Mouse (Mus musculus) kidney, postnatal 0 days (tissue): ENCODE results near the gene Tmem120b. TPM values are rescaled to one million over a fixed set of nuclear protein-coding genes. Genes with fewer than 3 reads are reported as not detected.

Experiments used
- ATAC-seq: fragments of 200-750 bp; cut with Nextera tagmentation; replicated peaks from 2 replicates; pipeline ENCODE4 v1.8.0; 2017; ENCODE audit warnings: low read depth, moderate number of reproducible peaks, moderate TSS enrichment, moderate library complexity; ENCODE audit not compliant: low FRiP score
- DNase-seq: peaks from one replicate; pipeline ENCODE4 v3.0.0-alpha.2; 2016; ENCODE audit warnings: low spot score
- H3K27ac ChIP-seq: fragments of 300-500 bp; sonication (generic); 2 replicates; pipeline ENCODE4 v1.5.1; 2014; ENCODE audit warnings: mild to moderate bottlenecking
- H3K27me3 ChIP-seq: fragments of 300-500 bp; sonication (generic); 2 replicates; pipeline ENCODE4 v1.6.1; 2014; ENCODE audit warnings: low read length, mixed read lengths; ENCODE audit not compliant: insufficient read depth
- H3K36me3 ChIP-seq: fragments of 300-500 bp; sonication (generic); 2 replicates; pipeline ENCODE4 v1.6.1; 2014; ENCODE audit warnings: low read length, mixed read lengths; ENCODE audit not compliant: insufficient read depth
- H3K4me1 ChIP-seq: fragments of 300-500 bp; sonication (generic); replicated peaks from 2 replicates; pipeline ENCODE4 v1.6.1; 2014; ENCODE audit warnings: antibody characterized with exemption, low read length, mixed read lengths; ENCODE audit not compliant: insufficient read depth
- H3K4me2 ChIP-seq: fragments of 300-500 bp; sonication (generic); 2 replicates; pipeline ENCODE4 v1.6.1; 2014; ENCODE audit warnings: mild to moderate bottlenecking, low read length, moderate library complexity, mixed read lengths
- H3K4me3 ChIP-seq: fragments of 300-500 bp; sonication (generic); replicated peaks from 2 replicates; pipeline ENCODE4 v1.5.1; 2014; ENCODE audit warnings: low read depth, low read length
- H3K9ac ChIP-seq: fragments of 300-500 bp; sonication (generic); 2 replicates; pipeline ENCODE4 v1.6.1; 2014; ENCODE audit warnings: low read depth, low read length
- H3K9me3 ChIP-seq: fragments of 300-500 bp; sonication (generic); replicated peaks from 2 replicates; pipeline ENCODE4 v1.6.1; 2016; ENCODE audit warnings: low read length, inconsistent platforms, mixed read lengths
- CTCF ChIP-seq: IDR thresholded peaks from 2 replicates; pipeline ENCODE4 v1.5.1; 2016; ENCODE audit warnings: antibody characterized with exemption, low read depth, mild to moderate bottlenecking, moderate library complexity
- WGBS: fragments of 180-500 bp; shearing (Covaris S2); extraction: QIAGEN DNeasy Blood & Tissue Kit; methylation state at CpG from one replicate; pipeline ENCODE4 v1.1.7; 2014; 5-methylcytosine and 5-hydroxymethylcytosine counted together
- polyA plus RNA-seq: library from polyadenylated mRNA; unstranded; fragments of >200 nt; fragmentation: Nextera tagmentation; extraction: Ambion mirVana; gene quantifications from 2 replicates; pipeline ENCODE4 v1.2.1, GENCODE M21; 2015

Gene Tmem120b
- 12.5 and 12.6 TPM in 2 replicates for polyA plus RNA-seq

DNA sequence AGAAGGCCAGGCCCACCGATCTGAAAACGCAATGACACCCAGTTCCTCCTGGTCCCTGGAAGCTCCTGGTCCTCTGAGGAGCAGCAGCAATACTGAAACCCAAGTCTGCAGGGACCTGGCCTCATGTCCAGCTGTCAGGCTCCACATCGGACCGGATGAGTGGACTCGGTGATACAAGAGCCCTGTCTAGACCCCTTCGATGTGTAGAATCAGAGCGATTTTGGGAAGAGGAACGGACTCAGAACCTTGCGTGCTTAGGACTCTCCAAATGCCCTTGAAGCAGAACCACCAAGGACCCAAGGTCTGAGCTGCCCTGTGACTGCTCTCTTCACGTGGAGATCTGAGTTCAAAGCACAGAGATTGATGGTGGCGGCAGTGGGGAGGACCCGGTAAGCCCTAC, at the start of gene Tmem120b:
Gene Tmem120b, plus strand, starts transcription at position 301 of the 400 bp plus-strand sequence.
- WGBS, result 86% methylated on average over 12 of the region's 12 CpGs
- no peaks in the 10 kb centered on the region for H3K36me3 ChIP-seq
- TF ChIP-seq CTCF, result no peak
- no peak within 1 kb of the TSS for H3K4me2 ChIP-seq
- H3K27me3 ChIP-seq, result no peaks in the 10 kb centered on the region
- no peak for ATAC-seq
- H3K9me3 ChIP-seq, result no peaks in the 10 kb centered on the region
- H3K9ac ChIP-seq, result no peak within 1 kb of the TSS
- H3K4me3 ChIP-seq, result no peak within 1 kb of the TSS
- no peaks in the 10 kb centered on the region for H3K4me1 ChIP-seq
- H3K27ac ChIP-seq, result no peak within 1 kb of the TSS
- DNase-seq, result no peak

DNA sequence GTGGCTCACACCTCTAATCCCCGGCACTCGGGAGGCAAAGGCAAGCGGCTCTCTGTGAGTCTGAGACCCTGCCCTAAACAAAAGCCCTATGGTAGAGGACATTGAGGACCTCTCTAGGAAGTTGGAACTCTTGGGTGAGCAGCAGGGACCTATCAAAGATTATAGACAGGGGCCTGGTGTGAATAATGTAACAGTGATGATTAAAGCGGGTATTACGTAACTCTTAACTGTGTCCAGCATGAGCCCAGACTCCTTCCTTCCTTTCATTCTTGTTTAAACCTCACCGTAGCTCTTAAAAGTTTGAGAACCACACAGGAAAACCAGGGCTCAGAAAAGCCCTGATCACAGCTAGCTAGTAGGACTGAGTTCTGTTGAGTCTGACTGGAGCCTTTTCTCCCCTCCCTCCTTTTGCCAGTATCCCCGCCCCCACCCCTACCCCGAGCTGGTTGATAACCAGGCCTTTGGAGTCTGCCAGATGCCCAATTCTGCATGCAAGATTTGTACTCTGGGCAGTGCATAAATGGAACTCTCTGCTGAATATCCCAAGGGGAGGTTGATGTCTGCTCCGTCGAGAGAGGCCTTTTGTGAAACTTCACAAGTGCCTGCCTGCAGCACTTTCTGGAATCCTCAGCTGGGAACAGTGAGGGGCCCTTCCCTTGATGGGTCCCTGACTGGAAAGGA, 48.7 kb upstream of the Tmem120b start:
- Histone ChIP-seq H3K9ac (no peak overlapping the region), H3K27me3 (no peaks in the 10 kb centered on the region), H3K9me3 (no peaks in the 10 kb centered on the region), H3K27ac (no peak overlapping the region), H3K4me2 (no peak overlapping the region), H3K4me1 (peaks cover 7% of the 10 kb centered on the region), H3K4me3 (no peak overlapping the region), H3K36me3 (no peaks in the 10 kb centered on the region)
- WGBS, result 64% methylated on average over 10 of the region's 10 CpGs
- no peak for DNase-seq
- no peak for ATAC-seq
- TF ChIP-seq CTCF, result no peak

GRCm38 (mm10) chr5:123020426-123020825, 47.8 kb upstream of the Tmem120b start:
- Histone ChIP-seq H3K36me3 (no peaks in the 10 kb centered on the region), H3K27ac (no peak overlapping the region), H3K9ac (no peak overlapping the region), H3K9me3 (no peaks in the 10 kb centered on the region), H3K4me3 (no peak overlapping the region), H3K4me1 (peaks cover 11% of the 10 kb centered on the region; the same call in 1 of the 2 replicates), H3K27me3 (no peaks in the 10 kb centered on the region), H3K4me2 (no peak overlapping the region)
- 95% methylated on average over 5 of the region's 5 CpGs for WGBS
- DNase-seq (no peak), ATAC-seq (no peak)
- no peak for TF ChIP-seq CTCF

- Histone ChIP-seq H3K9me3 (no peaks in the 10 kb centered on the region), H3K27ac (no peak overlapping the region), H3K36me3 (no peaks in the 10 kb centered on the region), H3K4me1 (peaks cover 18% of the 10 kb centered on the region; the same call in 1 of the 2 replicates), H3K9ac (no peak overlapping the region), H3K4me3 (no peak overlapping the region), H3K4me2 (no peak overlapping the region), H3K27me3 (no peaks in the 10 kb centered on the region)
- TF ChIP-seq CTCF, result no peak
- DNase-seq, result no peak
- 89% methylated on average over 7 of the region's 7 CpGs for WGBS
- no peak for ATAC-seq
Measured at GRCm38 (mm10) chr5:123021438-123021837, 46.8 kb upstream of the Tmem120b start.

DNA sequence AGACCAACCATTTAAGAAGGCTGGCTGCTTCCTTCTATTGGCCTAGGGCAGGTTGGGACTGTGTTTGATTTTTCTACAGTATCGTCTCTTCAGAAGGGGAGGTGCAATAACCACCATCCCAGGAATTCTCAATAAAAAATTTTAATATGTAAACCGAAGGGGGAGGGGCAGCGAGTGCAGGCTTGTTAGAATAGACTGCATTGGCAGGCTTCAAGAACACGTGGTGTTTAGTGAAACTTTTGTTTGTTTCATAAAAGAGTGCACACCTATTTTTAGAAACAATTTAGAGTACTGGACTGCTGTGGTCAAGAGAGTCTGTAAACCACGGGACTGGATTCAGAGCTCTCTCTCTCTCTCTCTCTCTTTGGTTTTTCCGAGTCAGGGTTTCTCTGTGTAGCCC, 45.2 kb upstream of the Tmem120b start:
- TF ChIP-seq CTCF, result no peak
- Histone ChIP-seq H3K9ac (no peak overlapping the region), H3K27me3 (no peaks in the 10 kb centered on the region), H3K36me3 (no peaks in the 10 kb centered on the region), H3K4me1 (peaks cover 12% of the 10 kb centered on the region; the same call in 1 of the 2 replicates), H3K9me3 (no peaks in the 10 kb centered on the region), H3K4me2 (no peak overlapping the region), H3K27ac (no peak overlapping the region), H3K4me3 (no peak overlapping the region)
- no peak for ATAC-seq
- DNase-seq, result peak; percentile 15
- WGBS, result 75% methylated on average over 6 of the region's 6 CpGs

- 91% methylated on average over 6 of the region's 6 CpGs for WGBS
- no peaks in the 10 kb centered on the region for H3K9me3 ChIP-seq
- peaks cover 3% of the 10 kb centered on the region; the same call in 1 of the 2 replicates for H3K36me3 ChIP-seq
- DNase-seq (no peak), ATAC-seq (no peak)
- no peaks in the 10 kb centered on the region for H3K27me3 ChIP-seq
- H3K27ac ChIP-seq, result no peak overlapping the region
- H3K9ac ChIP-seq, result no peak overlapping the region
- H3K4me3 ChIP-seq, result no peak overlapping the region
- peaks cover 12% of the 10 kb centered on the region; the same call in 1 of the 2 replicates for H3K4me1 ChIP-seq
- H3K4me2 ChIP-seq, result no peak overlapping the region
- no peak for TF ChIP-seq CTCF
Measured at GRCm38 (mm10) chr5:123024312-123024711, 43.9 kb upstream of the Tmem120b start.
